Mouse (Mus musculus): ENCODE results near the gene Tns2. TPM values are rescaled to one million over a fixed set of nuclear protein-coding genes. Genes with fewer than 3 reads are reported as not detected.

The Tns2 gene
- total and polyA plus RNA-seq, 3 experiments: 0.42 to 3.1 TPM; not detected in 1

DNA sequence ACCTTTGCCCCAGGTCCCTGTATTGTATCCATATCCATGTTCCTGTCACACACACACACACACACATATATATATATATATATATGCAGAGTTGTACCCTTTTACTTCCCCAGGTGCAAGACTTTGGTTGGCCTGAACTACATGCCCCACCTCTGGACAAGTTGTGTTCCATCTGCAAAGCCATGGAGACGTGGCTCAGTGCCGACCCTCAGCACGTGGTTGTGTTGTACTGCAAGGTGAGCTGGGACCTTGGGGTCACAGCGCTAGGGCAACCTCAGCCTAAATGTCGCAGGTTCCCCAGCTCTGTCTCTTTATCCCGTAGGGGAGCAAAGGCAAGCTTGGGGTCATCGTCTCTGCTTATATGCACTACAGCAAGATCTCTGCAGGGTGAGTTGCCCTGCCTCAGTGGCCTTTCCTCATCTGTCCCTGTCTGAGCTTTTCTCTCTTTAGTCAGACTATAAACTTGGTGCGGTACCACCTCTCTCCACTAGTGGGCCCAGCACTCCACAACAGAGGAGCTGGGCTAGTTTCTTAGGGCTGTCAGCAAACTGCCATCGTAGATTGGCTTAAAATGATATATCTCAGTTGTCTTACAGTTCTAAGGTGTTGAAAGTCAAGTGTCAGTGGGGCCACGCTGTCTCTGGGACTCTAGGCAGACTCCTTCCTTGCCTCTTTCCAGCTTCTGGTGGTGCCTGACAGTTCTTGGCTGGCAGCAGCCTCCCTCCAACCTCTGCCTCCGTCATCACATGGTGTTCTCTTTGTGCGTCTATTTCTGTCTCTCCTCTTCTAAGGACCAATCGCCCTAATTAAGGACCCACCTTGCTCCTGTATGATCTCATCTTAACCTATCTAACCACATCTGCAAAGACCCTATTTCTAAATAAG, 7.7 kb downstream of the Tns2 start (continued):
- TF ChIP-seq MYC (IDR thresholded peaks at IDR 0.05; ENCODE audit: low read depth, low read length) (peak; percentile 55; the same call in 1 of the 2 replicates), SIN3A (IDR thresholded peaks at IDR 0.05; ENCODE audit: low read length) (no peak; the same call in 1 of the 2 replicates), TAL1 (IDR thresholded peaks at IDR 0.05; ENCODE audit: low read length) (no peak), POLR2AphosphoS2 (IDR thresholded peaks at IDR 0.05; ENCODE audit: low read length) (no peak), EP300 (IDR thresholded peaks at IDR 0.05; ENCODE audit: low read depth in 1 of 2, low read length in 2 of 2) (peak in 1 of 2 experiments; percentile 23; a peak in 1 of 4 replicates), MXI1 (IDR thresholded peaks at IDR 0.05; ENCODE audit: low read depth, low read length) (peak; percentile 76), POLR2A (IDR thresholded peaks at IDR 0.05; ENCODE audit: control insufficient read depth in 1 of 2, insufficient read depth in 1 of 2, low read depth in 1 of 2, low read length in 2 of 2, poor library complexity in 1 of 2) (no peak), ZC3H11A (IDR thresholded peaks at IDR 0.05; ENCODE audit: low read depth, low read length) (peak; percentile 40), CHD1 (IDR thresholded peaks at IDR 0.05; ENCODE audit: low read depth, low read length) (0 out of 2 replicates have a peak, but pooled peaks have one; percentile 44), ELF1 (IDR thresholded peaks at IDR 0.05; ENCODE audit: low read depth, low read length) (0 out of 2 replicates have a peak, but pooled peaks have one; percentile 15), HCFC1 (IDR thresholded peaks at IDR 0.05; ENCODE audit: low read depth, low read length) (peak; percentile 32; the same call in 1 of the 2 replicates), USF2 (IDR thresholded peaks at IDR 0.05; ENCODE audit: borderline replicate concordance in 1 of 2, insufficient read depth in 1 of 2, low read depth in 1 of 2, low read length in 2 of 2) (no peak), NRF1 (IDR thresholded peaks at IDR 0.05; ENCODE audit: insufficient read depth, low read depth, low read length, poor library complexity, severe bottlenecking) (0 out of 2 replicates have a peak, but pooled peaks have one; percentile 4), TCF12 (IDR thresholded peaks at IDR 0.05; ENCODE audit: low read depth, low read length) (0 out of 2 replicates have a peak, but pooled peaks have one; percentile 10)

GRCm38 (mm10) chr15:102108651-102109525, 8.7 kb downstream of the Tns2 start:
- peak; percentile 95 for DNase-seq (ENCODE audit: low read depth, low spot score)
- Histone ChIP-seq H3K9me3 (replicated peaks; ENCODE audit: insufficient read depth, low read length) (no peaks in the 10 kb centered on the region), H3K4me3 (ENCODE audit: control insufficient read depth in 1 of 2, insufficient read depth in 1 of 2, low read depth in 2 of 2, low read length in 2 of 2) (no peak overlapping the region; a peak in 1 of 4 replicates), H3K79me2 (ENCODE audit: control insufficient read depth, insufficient read depth, low read length, poor library complexity) (no peaks in the 10 kb centered on the region), H3K4me1 (ENCODE audit: control insufficient read depth in 1 of 2, insufficient read depth in 2 of 2, low read length in 2 of 2) (peaks cover 18 to 19% of the 10 kb centered on the region in 2 experiments), H3K36me3 (ENCODE audit: control insufficient read depth in 1 of 2, insufficient read depth in 2 of 2, low read length in 2 of 2) (peaks cover 0 to 5% of the 10 kb centered on the region in 2 experiments; a peak in 2 of 4 replicates), H3K27ac (ENCODE audit: control insufficient read depth, low read depth, low read length) (no peak overlapping the region), H3K27me3 (ENCODE audit: control insufficient read depth in 1 of 2, insufficient read depth in 2 of 2, low read length in 2 of 2) (no peaks in the 10 kb centered on the region), H3K9ac (ENCODE audit: control insufficient read depth, low read depth, low read length, poor library complexity, severe bottlenecking) (no peak overlapping the region)
- TF ChIP-seq MAX (IDR thresholded peaks at IDR 0.05; ENCODE audit: low read length) (no peak), MXI1 (IDR thresholded peaks at IDR 0.05; ENCODE audit: low read depth, low read length) (peak; percentile 45; the same call in 1 of the 2 replicates), EP300 (IDR thresholded peaks at IDR 0.05; ENCODE audit: low read depth in 1 of 2, low read length in 2 of 2) (no peak), POLR2AphosphoS2 (IDR thresholded peaks at IDR 0.05; ENCODE audit: low read length) (no peak), TBP (IDR thresholded peaks at IDR 0.05; ENCODE audit: low read depth, low read length) (no peak), E2F4 (IDR thresholded peaks at IDR 0.05; ENCODE audit: borderline replicate concordance, low read depth, low read length) (no peak), MAFK (IDR thresholded peaks at IDR 0.05; ENCODE audit: borderline replicate concordance, low read depth, low read length) (no peak), NRF1 (IDR thresholded peaks at IDR 0.05; ENCODE audit: insufficient read depth, low read depth, low read length, poor library complexity, severe bottlenecking) (no peak), ZC3H11A (IDR thresholded peaks at IDR 0.05; ENCODE audit: low read depth, low read length) (peak; percentile 23; the same call in 1 of the 2 replicates), BHLHE40 (IDR thresholded peaks at IDR 0.05; ENCODE audit: borderline replicate concordance, low read depth, low read length) (no peak), SIN3A (IDR thresholded peaks at IDR 0.05; ENCODE audit: low read length) (peak; percentile 51), ZNF384 (IDR thresholded peaks at IDR 0.05; ENCODE audit: low read depth, low read length) (no peak), HCFC1 (IDR thresholded peaks at IDR 0.05; ENCODE audit: low read depth, low read length) (0 out of 2 replicates have a peak, but pooled peaks have one; percentile 30), GATA1 (IDR thresholded peaks at IDR 0.05; ENCODE audit: low read depth, low read length) (no peak), MYB (IDR thresholded peaks at IDR 0.05; ENCODE audit: low read depth, low read length) (no peak), RAD21 (IDR thresholded peaks at IDR 0.05; ENCODE audit: low read depth, low read length) (peak; percentile 78), SMC3 (IDR thresholded peaks at IDR 0.05; ENCODE audit: low read depth, low read length) (peak; percentile 64), POLR2A (IDR thresholded peaks at IDR 0.05; ENCODE audit: control insufficient read depth in 1 of 2, insufficient read depth in 1 of 2, low read depth in 1 of 2, low read length in 2 of 2, poor library complexity in 1 of 2) (no peak), ZMIZ1 (IDR thresholded peaks at IDR 0.05; ENCODE audit: low read depth, low read length) (no peak), ELF1 (IDR thresholded peaks at IDR 0.05; ENCODE audit: low read depth, low read length) (0 out of 2 replicates have a peak, but pooled peaks have one; percentile 9), MEF2A (IDR thresholded peaks at IDR 0.05; ENCODE audit: extremely low read depth, insufficient replicate concordance, low read depth, low read length, poor library complexity, severe bottlenecking) (no peak), NELFE (IDR thresholded peaks at IDR 0.05; ENCODE audit: low read depth, low read length) (no peak)

Data from MEL (cell line).